Mouse (Mus musculus): ENCODE data around the gene Treml1.

GRCm38 (mm10) chr17:48391446-48391845 is 31.7 kb downstream of the Treml1 start:
- no peak for TF ChIP-seq FLI1 (IDR thresholded peaks at IDR 0.05; ENCODE audit: low read length)
- TF ChIP-seq GATA1 (IDR thresholded peaks at IDR 0.05; ENCODE audit: borderline replicate concordance, low read length) = no peak
